In the genomic region with DNA sequence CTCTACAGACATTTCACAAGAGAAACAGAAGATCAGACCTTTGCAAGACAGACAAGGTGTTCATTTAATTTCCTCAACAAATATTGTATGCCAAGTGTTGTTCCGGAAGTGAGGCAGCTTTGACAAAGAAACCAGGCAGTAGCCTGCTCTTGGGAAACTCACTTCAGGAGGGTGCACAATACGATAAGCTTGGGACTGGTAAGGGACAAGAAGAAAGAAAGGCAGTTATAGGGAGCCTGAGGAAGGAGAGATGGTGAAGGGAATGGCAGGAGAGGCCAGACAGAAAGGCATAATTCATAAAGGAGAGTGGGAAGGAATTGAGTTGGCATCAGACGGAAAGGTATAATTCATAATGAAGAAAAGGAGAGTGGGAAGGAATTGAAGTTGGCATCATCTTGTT, we compare ENCODE assay signal across 35 mouse cellular contexts.
"Had no signal": no experiment of that assay in that cellular context is flagged by ENCODE, and none has a peak within 500 bp of the region (broad histone marks: within the 10 kb centered on the region; RNA-seq: fewer than 3 reads in every experiment).

No protein-coding gene starts in this region.

- H3K27me3 ChIP-seq: heart, embryonic 12.5 days; heart, embryonic 13.5 days; heart, embryonic 15.5 days; intestine, embryonic 15.5 days had no signal

- ATAC-seq: hindbrain, embryonic 16.5 days; hindbrain, postnatal 0 days; inflammation-experienced regulatory T-cells, adult 6 months; intestine, embryonic 15.5 days; intestine, embryonic 16.5 days; intestine, postnatal 0 days had no signal

- H3K9me3 ChIP-seq: heart, embryonic 10.5 days; heart, embryonic 12.5 days; heart, embryonic 13.5 days; heart, embryonic 15.5 days; hindbrain, embryonic 10.5 days; hindbrain, embryonic 12.5 days; hindbrain, embryonic 13.5 days; hindbrain, embryonic 15.5 days; intestine, embryonic 15.5 days; kidney, embryonic 15.5 days had no signal

- H3K4me2 ChIP-seq: heart, embryonic 11.5 days; heart, embryonic 12.5 days; heart, embryonic 13.5 days; heart, embryonic 15.5 days; hindbrain, embryonic 12.5 days; hindbrain, embryonic 13.5 days; hindbrain, embryonic 14.5 days; hindbrain, embryonic 15.5 days; intestine, embryonic 15.5 days; kidney, embryonic 15.5 days had no signal

- H3K27ac ChIP-seq: heart, embryonic 10.5 days; heart, embryonic 13.5 days; heart, embryonic 15.5 days; hindbrain, embryonic 10.5 days; hindbrain, embryonic 12.5 days; hindbrain, embryonic 13.5 days; hindbrain, embryonic 14.5 days; hindbrain, embryonic 15.5 days; hindbrain, postnatal 0 days; intestine, embryonic 15.5 days; kidney, embryonic 15.5 days; kidney, postnatal 0 days; layer of hippocampus, adult 2 months had no signal

- H3K4me3 ChIP-seq: heart, embryonic 10.5 days; heart, embryonic 12.5 days; heart, embryonic 13.5 days; heart, embryonic 15.5 days; hindbrain, embryonic 10.5 days; hindbrain, embryonic 12.5 days; hindbrain, embryonic 13.5 days; hindbrain, embryonic 15.5 days; intestine, embryonic 15.5 days; kidney, embryonic 15.5 days; layer of hippocampus, adult 2 months had no signal

- H3K4me1 ChIP-seq: heart, embryonic 10.5 days; heart, embryonic 12.5 days; heart, embryonic 13.5 days; heart, embryonic 15.5 days; hindbrain, embryonic 15.5 days; intestine, embryonic 15.5 days; kidney, embryonic 15.5 days had no signal

- H3K36me3 ChIP-seq: heart, embryonic 10.5 days; heart, embryonic 12.5 days; heart, embryonic 13.5 days; heart, embryonic 15.5 days; hindbrain, embryonic 10.5 days; hindbrain, embryonic 12.5 days; hindbrain, embryonic 13.5 days; hindbrain, embryonic 15.5 days; intestine, embryonic 15.5 days; kidney, embryonic 15.5 days had no signal

- H3K9ac ChIP-seq: heart, embryonic 12.5 days; heart, embryonic 13.5 days; heart, embryonic 15.5 days; hindbrain, embryonic 12.5 days; hindbrain, embryonic 13.5 days; hindbrain, embryonic 14.5 days; hindbrain, embryonic 15.5 days; intestine, embryonic 15.5 days; kidney, embryonic 15.5 days had no signal

- DNase-seq: heart, postnatal 10 days; heart, postnatal 14 days; heart, postnatal 36 days; heart, postnatal 4 days; kidney, adult 11 months; kidney, adult 18-20 months; kidney, adult 2 months; kidney, adult 8-10 months; kidney, adult 9 months; kidney, postnatal 10 days; kidney, postnatal 14 days; kidney, postnatal 25 days; kidney, postnatal 36 days; kidney, postnatal 4 days; layer of hippocampus, adult 9-11 months; layer of hippocampus, postnatal 36 days had no signal
